Mouse (Mus musculus): ENCODE data around the gene Ltbp2. TPM values are rescaled to one million over a fixed set of nuclear protein-coding genes. Genes with fewer than 3 reads are reported as not detected.

The Ltbp2 gene
- 1 to 10 TPM in 1 of 2 experiments, under 1 TPM in 1; 0.48 to 1.5 TPM for total RNA-seq (2021)
- long read RNA-seq, experiment 1, result 0 reads
- long read RNA-seq, experiment 2, partial matches to known transcripts, result 0 of 1 reads
- long read RNA-seq, experiment 2, other reads (novel, unspliced or antisense), result 1 of 1 reads

DNA sequence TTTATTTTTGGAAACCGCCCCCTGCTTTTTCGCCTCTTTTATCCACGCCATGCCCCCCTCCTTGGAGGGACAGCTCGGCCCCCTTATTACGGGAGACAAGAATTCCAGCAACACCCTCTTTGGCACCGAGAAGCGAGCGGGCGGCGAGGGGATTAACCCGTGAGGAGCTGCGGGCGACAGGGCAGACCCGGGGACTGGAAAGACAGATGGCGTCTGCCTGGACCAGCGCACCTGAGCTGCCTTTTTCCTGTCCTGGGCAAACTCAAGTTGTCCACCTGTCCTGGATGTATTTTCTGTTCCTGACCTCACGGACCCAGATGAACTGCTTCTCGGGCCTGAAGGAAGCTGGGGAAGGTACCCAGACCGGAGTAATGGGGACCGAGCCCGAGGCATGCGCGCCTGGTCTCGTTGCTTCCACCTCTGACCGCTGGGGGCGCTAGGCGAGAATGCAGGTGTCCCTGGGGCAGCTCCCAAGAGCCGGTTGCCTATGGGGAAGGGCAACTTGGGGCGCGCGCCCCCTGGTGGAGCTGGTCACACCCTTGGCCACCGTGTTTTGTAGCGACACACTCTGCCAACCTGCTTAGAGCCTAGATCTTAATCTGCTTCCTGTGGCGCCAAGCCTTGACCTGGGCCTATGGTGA, at the start of gene Ltbp2:
Gene Ltbp2 (minus strand): TSS at position 52 of the 641 bp plus-strand sequence.
- DNase-seq, result peak; percentile 77 to 80
- intact Hi-C loops (cut with DNase I), result no loop called here

DNA sequence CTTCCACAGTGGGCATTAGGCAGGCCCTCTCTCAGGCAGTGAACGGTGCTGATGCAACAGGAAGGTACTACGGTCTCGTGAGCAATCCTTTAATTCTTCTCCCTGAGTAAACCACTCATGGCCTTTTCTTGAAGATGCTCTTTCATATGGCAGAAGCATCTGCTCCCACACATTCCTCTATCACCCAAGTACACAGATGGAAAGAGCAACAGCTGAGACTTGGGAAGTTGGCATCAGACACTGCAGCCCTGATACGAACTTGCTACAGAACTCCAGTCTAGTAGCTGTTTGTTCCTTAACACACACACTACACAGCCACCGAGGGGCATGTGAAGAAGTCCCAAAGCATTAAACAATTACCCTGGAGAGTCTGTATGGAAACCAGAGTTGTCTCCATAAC, 48.0 kb upstream of the Ltbp2 start:
- intact Hi-C loops (cut with DNase I), result no loop called here

DNA sequence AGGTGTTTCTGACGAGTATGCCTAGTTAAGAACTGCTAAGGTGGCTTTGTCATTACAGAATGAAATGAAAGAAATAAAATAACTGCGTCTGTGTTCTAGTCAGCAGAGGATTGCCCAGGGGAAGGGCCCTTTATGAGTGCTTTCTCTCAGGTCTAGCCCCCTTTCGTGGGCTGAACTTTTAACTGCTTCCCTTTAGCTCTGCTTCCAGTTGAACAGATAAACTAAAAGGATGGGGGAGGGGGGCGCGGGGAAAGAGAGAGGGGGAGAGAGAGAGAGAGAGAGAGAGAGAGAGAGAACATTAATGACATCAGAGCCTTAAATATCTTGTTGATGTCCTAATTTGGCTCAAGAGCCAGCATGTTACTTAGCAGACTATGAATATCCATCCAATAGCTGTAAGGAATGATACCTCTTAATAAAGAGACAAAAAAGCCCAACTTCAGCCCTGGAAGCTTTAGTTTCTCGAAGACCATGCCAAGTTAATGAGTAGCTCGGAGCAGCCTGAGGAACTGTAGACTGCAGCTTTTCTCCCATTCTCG, 45.6 kb upstream of the Ltbp2 start:
- intact Hi-C loops (cut with DNase I), result no loop called here
- DNase-seq, result no peak

More for the DNA sequence above, 48.0 kb upstream of the Ltbp2 start:
- DNase-seq, result no peak

DNA sequence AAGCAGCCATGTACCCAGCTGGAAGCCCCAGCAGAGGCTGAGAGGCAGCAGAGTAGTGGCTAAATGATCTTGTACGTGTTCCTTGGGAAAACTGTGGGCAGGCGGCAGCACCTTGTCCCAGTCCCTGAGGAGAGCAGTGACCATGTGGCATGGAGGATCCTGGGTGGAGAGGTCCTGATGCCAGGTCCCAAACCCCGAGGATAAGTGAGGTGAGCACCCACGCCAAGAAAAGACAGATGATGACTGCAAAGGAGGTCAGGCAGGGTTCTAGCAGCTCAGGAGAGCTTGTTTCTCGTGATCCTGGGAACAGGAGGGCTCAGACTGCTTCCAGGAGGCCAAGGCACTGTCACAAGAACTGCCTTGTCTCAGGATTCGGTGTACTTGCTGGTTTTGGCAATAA, 42.5 kb upstream of the Ltbp2 start:
- intact Hi-C loops (cut with DNase I), result no loop called here
- DNase-seq, result no peak

DNA sequence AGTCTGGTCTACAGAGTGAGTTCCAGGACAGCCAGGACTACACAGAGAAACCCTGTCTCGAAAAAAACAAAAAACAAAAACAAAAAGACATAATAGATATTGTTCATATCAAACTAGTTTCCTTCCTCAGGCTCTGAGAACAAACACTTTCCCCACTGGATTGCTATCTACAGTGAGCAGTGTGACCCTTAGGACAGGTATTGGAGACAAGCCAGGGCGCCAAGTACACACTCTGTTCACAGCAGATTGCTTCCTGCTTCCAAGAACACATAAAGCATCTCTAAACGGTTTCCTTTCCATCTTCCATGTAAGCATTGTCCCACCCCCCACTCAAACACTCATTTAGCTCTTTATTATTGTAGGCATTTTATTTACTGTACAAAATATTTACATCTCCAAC, 41.5 kb upstream of the Ltbp2 start:
- intact Hi-C loops (cut with DNase I), result no loop called here
- no peak for DNase-seq

DNA sequence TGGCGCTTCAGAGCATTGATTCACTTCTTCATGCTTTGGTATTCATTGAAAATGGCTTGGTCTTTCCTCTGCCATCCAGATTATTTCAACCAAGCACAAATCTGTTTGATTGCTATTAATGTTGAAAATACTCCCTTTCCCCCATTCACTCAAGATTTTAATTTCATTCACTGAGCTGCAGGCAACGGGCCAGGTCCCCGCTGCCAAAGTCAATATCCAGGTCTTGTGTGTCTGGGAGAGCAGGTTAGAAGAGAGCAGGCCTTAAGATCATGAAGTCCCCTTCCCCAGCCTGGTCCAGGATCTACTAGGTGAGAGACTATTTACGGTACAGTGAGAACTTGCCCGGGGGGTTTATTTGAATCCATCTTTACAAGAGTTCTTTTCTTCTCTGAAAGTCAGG, 38.6 kb upstream of the Ltbp2 start:
- intact Hi-C loops (cut with DNase I), result no loop called here

DNA sequence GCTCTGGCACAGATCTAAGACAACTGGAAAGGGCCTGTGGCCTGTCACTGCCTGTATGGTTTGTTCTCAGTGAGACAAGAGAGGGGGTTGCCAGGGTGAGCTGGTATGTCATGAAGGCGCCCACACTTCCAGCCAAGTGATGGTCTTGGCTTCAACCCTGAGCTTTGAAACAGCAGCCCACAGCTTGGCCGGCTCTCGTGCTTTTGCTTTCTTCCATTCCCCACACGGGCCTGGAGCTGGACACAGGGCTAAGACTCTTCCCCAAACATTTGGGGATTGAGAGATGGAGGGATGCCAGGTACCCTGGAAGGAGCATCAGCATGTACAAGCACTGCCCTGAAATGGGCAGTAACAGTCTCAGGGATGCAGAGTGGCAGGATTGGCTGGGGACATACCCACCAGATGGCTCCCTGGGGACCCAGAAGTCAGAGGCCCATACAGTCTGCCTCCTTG, 36.3 kb upstream of the Ltbp2 start:
- intact Hi-C loops (cut with DNase I), result no loop called here
- DNase-seq, result no peak

More for the DNA sequence above, 38.6 kb upstream of the Ltbp2 start:
- DNase-seq, result no peak

DNA sequence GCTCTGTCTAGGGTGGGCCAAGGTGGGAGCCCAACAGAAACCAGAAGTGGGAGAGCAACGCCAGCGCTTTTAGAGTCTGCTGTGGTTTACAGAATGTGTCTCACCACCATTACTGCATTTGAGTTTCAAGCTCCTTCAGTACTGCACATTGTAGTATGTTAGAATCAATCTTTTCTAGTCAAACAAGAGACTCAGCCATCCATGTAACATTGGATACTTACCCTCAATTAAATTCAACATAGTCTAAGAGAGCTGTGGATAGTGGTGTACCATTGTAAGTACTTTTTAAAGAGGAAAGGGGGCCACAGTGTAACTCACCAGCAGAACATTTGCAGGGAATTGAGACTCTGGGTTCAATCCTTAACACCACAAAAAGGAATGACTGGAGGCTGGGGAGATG, 35.3 kb upstream of the Ltbp2 start:
- DNase-seq, result no peak
- intact Hi-C loops (cut with DNase I), result no loop called here

DNA sequence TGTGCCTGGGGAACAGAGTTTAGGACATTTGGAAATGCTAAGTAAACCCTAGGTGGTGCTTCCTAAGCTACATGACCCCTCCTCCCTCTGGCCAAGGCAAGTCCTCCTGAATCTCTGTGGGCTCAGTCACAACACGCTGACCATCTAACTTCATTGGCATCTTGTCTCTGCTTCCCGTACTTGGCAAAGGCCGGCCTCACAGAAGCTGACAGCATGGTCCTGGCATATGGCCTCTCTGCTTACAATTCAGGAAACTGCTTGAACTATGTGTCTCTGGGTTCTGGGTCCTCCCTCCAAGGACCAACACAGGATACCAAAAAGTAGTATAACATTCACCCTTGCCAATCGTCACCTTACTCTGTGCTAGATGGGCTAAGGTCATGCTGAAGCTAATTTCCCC, 33.7 kb upstream of the Ltbp2 start:
- intact Hi-C loops (cut with DNase I), result no loop called here
- no peak for DNase-seq

DNA sequence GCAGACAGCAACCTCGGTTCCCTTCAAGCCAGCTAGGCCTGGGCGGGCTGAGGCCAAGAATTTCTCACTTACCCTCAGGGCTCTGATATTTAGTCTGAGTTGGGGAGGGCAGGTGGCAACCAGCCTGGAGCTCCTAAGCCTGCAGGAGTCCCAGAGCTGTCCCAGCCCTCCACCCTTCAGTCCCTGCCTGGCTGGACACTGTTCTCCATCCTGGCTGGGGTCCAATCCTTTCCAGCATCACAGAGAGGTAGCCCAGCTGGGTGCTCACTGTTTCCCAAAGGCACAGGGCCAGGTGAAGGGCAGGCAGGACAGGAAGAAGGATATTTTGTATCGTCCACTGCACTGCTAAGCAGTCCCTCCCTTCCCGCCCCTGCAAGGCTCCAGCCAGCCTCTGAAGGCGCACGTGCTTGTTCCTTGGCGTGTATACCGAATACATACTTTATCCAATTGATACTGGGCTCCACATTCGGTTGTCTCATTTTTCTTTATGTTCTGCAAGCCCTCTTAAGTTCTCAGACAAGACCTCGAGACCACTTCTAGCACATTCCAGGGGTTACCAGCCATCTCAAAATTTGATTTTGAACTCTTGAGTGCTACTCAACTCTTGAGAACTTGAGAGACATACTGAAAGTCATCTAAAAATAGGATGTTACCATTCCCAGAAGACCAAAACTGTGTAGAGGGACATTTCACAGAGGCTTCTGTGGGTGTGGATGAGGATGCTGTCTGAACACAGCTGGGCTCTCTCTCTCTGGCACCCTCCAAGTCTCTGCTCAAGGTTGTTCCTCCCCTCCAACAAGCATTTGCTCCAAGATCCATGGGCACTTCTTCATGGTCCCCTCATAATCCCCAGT, 31.5 kb upstream of the Ltbp2 start:
- intact Hi-C loops (cut with DNase I), result no loop called here
- DNase-seq, result peak; percentile 25 to 44

DNA sequence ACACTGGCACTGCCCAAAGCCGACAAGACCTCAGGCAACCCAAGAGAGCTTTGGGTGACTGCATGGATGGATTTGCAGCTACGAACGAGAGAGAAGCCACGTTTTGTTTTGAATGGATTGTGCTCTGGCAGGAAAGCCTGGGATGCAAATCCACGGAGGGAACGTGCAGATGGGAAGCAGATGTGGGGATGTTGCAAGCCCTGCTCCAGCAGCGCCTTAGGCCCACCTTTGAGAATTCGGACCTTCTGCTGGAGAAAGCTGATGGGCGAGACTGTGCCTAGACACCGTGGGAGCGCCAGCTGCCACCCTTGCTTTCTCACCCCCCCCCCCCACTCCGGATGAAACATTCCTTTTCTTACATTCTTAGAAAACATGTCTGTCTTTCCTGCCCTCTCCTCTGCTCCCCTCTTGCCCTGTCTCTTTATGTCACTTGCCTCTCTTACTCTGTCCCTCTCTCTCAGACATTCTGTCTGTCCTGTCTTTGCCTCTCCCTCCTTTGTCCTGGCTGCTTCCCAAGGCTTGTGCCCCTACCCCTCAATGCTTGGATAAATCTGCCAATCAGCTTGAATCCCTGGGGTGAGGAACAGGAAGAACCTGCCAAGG, 30.8 kb upstream of the Ltbp2 start:
- DNase-seq, result peak; percentile 25 to 27
- intact Hi-C loops (cut with DNase I), result no loop called here

DNA sequence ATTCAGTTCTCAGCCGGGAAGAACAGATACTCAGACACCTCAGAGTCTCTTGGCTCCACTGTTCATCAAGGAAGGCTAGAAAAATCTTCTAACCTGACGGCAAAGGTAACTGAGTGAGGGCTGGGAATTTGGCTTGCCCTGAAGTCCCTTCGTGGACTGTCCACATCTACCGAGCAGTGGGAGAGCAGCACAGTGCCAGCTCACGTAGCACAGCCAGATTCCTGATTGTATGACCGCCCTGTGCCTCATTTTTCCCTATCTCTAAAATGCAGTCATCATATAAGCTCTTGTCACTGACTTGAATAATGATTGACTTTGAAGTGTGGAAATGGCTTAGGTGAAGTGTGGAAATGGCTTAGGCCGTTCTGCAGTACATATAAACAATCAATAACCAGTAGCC, 28.1 kb upstream of the Ltbp2 start:
- no peak for DNase-seq
- intact Hi-C loops (cut with DNase I), result no loop called here

DNA sequence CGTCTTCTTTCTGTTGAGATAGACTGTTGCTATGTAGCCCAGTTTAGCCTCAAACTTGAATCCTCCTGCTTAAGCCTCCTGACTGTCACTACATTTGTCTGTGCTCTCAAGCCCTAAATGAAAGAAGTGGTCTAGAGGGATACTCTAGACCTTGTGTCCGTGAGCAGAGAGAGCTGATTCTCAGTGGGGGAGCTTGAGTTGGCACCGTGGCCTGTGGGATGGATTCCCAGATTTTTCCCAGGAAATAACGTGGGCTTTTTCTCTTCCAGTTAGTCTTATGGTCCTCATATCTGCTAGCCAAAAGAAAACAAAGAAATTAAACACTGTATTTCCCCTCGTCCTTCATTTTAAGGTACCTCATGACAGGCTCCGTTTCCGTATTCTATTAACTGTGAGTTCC, 24.0 kb upstream of the Ltbp2 start:
- intact Hi-C loops (cut with DNase I), result no loop called here
- no peak for DNase-seq

DNA sequence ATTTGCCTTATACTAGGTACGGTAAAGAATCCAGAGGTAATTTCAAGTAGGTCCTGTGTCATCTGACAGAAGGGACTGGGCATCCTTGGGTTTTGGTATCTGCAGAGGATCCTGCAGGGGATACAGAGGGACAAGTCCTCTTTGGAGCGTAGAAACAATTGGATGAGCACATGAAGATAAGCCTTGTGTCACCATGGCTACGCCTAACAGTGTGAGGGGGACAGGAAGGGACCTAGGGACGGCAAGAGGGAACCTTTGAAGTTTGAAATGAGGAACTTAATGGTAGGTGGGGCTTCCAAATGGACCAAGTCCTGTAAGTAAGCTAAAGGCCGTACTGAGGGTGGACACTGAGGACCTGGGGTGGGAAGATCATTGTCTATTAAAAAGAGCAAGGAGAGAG, 21.0 kb upstream of the Ltbp2 start:
- intact Hi-C loops (cut with DNase I), result no loop called here
- no peak for DNase-seq

DNA sequence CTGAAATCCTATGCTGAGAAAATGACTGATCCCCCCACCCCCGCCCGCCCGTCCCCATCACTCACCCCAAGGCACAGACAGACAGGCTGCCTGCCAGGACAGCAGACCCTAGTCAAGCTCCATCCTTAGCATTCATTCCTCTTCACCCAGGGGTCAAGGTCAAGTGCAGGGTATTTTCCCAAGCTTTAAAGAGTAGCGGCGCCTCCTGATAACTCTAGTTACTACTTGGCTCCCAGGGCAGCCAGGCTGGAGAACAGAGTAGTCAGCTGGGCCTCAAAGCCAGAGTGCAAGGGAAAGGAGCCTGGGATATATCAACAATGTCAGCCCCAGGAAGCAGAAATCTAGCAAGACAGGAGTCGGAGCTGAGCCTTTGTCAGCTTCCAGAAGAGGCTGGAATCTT, 19.9 kb upstream of the Ltbp2 start:
- intact Hi-C loops (cut with DNase I), result no loop called here
- no peak for DNase-seq

DNA sequence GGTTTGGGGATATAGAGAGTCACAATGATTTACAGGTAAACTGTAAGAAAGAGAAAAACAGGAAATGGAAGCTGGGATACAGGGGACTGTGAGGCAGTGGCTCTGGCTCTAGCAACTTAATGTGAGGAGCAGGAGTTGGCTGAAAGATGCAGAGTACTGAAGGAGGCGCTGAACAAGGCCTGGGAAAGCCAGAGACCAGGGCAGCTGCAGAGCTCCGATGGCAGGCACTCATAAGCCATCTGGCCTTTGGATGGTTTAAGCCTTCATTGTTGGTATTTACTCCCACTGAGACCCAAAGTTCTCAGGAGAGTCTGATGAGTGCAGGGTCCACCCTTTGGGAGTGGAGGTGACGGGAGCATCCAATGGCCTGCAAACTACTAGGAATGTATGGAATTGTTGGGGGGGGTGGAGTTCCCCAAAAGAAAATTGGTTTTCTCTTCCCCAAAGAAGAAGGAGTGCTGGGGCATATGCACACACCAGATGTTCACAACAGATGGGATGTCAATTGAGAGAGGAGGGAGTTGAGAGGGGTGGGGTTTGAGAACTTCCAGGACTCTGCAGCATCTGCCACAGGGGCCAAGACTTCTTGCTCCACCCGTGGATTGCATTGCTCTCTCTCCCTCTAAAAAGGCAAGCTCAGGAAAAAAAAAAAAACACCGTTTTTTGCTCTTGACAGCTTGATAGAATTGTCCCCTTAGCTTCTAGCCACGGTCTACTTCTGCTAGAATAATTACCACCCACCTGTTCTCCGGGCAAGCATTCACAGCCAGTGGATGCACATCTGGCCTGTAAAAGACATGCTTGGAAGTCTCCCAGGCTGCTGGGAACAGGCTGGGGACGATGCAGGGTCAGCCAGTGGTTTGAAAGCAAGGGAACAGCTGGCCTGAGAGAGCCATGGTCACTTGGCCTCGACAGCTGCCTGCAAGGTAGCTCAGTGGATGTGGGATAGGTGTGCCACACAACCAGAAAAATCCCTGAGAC, 17.6 kb upstream of the Ltbp2 start:
- intact Hi-C loops (cut with DNase I), result no loop called here
- no peak for DNase-seq

DNA sequence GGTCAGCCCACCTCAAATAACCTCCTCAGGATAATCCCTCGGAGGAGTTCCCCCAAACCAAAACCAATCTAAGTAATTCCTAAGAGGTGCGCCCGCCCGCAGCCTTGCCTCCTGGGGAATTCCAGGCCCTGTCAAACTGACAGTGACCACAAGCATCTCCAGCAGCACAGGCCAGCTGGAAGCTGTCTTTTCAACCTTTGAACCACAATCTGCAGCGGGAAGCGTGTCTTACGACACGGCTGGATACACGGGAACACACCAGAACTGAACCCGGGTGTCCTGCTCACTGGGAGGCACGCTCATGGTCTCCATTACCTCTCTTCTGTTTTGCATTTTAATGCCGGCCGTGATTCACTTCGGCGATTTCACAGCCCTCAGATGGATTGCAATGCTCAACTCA, 14.0 kb upstream of the Ltbp2 start:
- no peak for DNase-seq
- intact Hi-C loops (cut with DNase I), result no loop called here

DNA sequence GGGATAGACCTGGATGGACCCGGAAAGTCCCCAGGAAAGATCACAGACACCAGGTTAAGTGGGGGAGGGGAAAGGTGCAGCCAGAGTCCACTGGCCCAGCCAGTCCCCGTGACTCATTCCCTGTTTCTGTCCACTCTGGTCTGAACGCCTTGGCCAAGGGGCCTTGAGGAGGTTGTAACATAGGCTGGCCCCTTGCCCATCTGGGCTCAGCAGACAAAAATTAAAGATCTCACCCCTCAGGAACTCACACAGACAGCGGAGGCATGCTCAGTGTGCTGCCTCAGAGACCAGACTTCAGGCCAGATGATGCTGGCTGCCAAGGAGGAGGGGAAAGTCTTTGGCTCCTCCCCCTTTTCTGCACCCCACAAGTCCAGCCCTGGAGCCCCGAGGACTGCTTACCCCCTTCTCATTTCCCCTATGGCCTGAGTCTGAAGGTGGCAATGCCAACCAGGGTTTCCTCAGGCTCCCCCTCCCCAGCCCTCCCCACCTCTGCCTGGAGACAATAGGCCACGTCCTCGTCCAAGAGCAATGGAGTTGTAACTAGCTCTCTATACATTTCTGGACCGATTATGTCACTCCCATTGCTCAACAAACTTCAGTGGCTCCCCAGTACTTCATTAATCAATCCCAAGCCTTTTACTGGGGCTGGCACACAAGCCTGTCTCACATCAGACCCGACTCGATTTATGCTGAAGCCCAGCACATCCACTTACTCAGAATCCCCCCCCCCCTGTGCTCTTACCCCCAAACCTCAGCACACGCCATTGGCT, 9.0 kb upstream of the Ltbp2 start:
- intact Hi-C loops (cut with DNase I), result no loop called here
- DNase-seq, result peak; percentile 30 to 43

DNA sequence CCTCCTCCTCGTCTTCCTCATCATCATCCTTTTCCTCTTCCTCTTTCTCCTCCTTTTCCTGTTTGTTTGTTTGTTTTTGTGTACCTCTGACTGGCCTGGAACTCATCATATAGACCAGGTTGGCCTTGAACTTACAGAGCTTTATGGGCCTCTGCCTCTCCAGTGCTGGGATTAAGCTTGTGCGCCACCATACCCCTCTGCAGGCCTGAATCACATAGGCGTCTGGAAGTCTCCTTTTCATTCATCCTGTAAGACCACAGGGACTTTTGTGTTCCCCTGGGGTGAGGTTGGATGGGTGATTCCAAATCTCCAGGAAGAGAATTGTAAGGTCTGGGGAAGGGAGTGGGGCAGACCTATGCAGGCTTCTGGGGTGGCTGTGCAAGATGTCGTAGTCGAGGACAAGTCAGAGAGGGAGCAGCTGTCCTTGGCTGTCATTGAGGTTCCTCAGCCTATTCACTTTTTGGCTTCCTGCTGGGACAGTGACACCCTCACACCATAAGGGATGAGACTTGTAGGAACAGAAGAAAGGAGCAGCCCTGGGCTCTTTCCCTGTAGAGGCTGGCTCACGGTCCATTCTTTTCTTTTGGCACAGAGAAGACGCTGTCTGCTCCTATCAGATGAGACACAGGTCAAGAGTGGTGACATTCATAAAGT, 8.2 kb upstream of the Ltbp2 start:
- intact Hi-C loops (cut with DNase I), result no loop called here
- DNase-seq, result no peak
